Mouse (Mus musculus) lung, adult 2 months (tissue): Measurements from ENCODE around the gene Tns4.

Experiments used
- CTCF ChIP-seq: fragments of 200-500 bp; IDR thresholded peaks from 2 replicates; pipeline ENCODE4 v1.5.1; 2011; ENCODE audit warnings: mild to moderate bottlenecking, low read length, control low read depth; ENCODE audit not compliant: insufficient read depth
- POLR2A ChIP-seq: fragments of 200-500 bp; IDR thresholded peaks from 2 replicates; pipeline ENCODE4 v1.6.1; 2011; ENCODE audit warnings: low read depth, mild to moderate bottlenecking, control low read depth, low read length, borderline replicate concordance; ENCODE audit errors: extremely low read depth

DNA sequence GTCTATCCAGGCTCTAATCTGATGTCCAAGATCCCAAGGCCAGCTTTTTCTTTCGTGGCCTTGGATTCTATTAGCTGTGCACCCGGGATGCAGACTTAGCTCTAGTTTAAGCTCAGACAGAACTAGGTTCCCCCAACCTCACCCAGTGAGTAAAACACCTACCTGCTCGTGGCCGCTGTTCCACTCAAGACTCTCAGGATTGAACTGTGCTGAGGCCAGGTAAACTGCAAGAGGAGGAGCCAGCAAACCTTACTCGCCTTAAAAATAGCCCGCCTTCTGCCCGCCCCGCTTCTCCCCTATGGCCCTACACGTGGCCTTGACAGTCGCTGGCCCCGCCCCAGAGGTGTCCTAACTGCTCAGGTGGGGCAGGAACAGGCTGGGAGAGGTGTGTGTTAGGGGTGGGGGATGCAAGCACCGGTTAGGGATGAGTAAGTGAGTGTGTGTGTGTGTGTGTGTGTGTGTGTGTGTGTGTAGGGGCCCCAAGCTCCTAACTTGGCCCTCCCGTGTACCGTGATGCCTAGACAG lies at the start of gene Tns4:
- TF ChIP-seq CTCF (no peak), POLR2A (no peak)
